Mouse (Mus musculus) E14TG2a.4 (cell line): ENCODE data around the gene Tgtp2.
"Not testable (repeated sequence)": the region's sequence is repeated elsewhere in the genome, so short reads cannot be mapped to it uniquely, and the experiment has no call there.

Experiments used
- CTCF ChIP-seq: conservative IDR thresholded peaks from 2 replicates; pipeline ENCODE4 v1.5.1; 2014; ENCODE audit warnings: low read length
- NANOG ChIP-seq: IDR thresholded peaks from 2 replicates; pipeline ENCODE4 v1.6.1; 2014; ENCODE audit warnings: borderline replicate concordance, low read length, mixed read lengths

DNA sequence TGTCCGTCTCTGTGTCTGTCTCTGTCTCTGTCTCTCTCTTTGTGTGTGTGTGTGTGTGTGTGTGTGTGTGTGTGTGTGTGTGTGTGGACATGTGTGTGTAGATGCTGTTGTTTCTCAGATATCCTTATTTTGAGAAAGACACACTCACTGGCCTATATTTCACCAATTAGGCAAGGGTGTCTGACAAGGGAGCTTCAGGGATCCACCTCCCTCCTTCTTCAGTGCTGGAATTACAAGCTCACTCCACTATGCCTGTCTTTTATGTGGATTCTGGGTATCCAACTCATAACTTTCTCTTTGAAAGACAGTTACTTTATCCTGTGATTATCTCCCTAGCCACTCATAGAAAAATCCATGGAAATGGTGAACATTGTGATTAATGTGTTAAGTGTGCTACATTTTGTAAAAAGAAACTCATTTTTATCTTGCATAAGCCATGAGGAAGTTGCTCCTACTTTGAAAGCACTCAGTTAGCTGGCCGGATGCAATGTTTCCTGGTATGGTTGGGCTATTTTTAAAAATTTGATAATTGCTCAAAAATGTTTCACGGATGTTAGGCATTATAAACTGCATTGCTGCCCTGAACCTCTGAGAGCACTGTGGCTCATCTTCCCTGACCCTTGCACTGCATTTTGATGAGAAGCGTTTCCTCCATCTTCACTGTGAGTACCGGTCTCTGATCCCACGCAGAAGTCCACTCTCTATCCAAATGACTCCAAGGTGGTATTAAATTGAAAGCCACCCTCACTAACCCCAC, 12.2 kb upstream of the Tgtp2 start, which contains the start of gene Ifi47:
- not testable (repeated sequence) for TF ChIP-seq CTCF, NANOG
